Mouse (Mus musculus) testis, adult 2 months (tissue): ENCODE results near the gene Stard13.

Source experiments
- CTCF ChIP-seq: fragments of 200-500 bp; IDR thresholded peaks from 2 replicates; pipeline ENCODE4 v1.5.1; 2012; ENCODE audit warnings: low read depth, mild to moderate bottlenecking, inconsistent platforms, low read length, moderate library complexity; ENCODE audit not compliant: control insufficient read depth, insufficient read depth, insufficient replicate concordance
- POLR2A ChIP-seq: fragments of 200-500 bp; IDR thresholded peaks from 2 replicates; pipeline ENCODE4 v1.6.1; 2012; ENCODE audit warnings: low read depth, mild to moderate bottlenecking, inconsistent platforms, low read length, moderate library complexity; ENCODE audit not compliant: control insufficient read depth

GRCm38 (mm10) chr5:151154030-151154429 lies 79.6 kb downstream of the Stard13 start:
- no peak for TF ChIP-seq CTCF
- no peak for TF ChIP-seq POLR2A
